Mouse (Mus musculus): ENCODE measurements around the gene Gdf11. TPM values are rescaled to one million over a fixed set of nuclear protein-coding genes. Genes with fewer than 3 reads are reported as not detected.

Gdf11 gene
- polyA plus RNA-seq, 1 experiment from 2014 or later = 11.7 TPM

DNA sequence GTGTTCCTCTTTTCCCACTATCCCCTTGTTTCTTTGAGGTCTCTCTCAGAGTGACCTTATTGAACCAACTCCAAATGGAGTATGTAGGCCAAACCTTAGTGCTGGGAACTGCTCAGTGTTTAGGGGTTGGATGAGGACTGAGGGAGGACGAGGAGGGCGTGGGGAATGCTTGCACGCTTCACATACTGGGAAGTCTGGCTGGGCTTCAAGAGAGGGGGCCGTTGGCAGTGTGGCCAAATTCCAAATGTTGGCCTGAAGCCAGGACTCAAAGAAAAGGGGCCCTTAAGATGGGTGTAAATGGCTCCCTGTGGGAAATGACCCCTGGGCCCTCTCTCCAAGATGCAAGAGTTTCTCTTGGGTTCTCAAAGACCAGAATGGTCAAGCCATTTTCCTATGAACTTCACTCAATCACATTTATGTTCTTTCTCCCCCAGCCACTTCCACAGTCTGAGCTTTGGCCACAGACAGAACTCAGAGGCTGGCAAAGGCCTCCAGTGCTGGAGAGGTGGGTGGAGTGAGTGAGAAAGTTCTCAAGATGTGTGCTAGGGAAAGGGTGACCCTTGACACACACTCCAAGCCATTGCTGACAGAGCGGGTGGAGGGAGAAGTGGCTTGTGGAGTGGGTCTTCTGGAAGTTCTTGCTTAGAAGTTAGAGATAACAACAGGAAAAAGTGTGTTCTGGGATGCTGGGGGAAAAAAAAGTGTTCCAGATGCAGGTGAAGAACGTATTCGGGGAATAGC, 38.3 kb upstream of the Gdf11 start:
- 0 out of 2 replicates have a peak, but pooled peaks have one; percentile 27 for ATAC-seq
- Histone ChIP-seq H3K4me3 (replicated peaks) (no peak overlapping the region), H3K36me3 (no peaks in the 10 kb centered on the region), H3K4me1 (replicated peaks) (peaks cover 22% of the 10 kb centered on the region), H3K27ac (no peak overlapping the region), H3K9me3 (no peaks in the 10 kb centered on the region), H3K4me2 (replicated peaks) (no peak overlapping the region), H3K27me3 (peaks cover 61% of the 10 kb centered on the region), H3K9ac (replicated peaks) (no peak overlapping the region)
- 67% methylated on average over 7 of the region's 7 CpGs for WGBS

DNA sequence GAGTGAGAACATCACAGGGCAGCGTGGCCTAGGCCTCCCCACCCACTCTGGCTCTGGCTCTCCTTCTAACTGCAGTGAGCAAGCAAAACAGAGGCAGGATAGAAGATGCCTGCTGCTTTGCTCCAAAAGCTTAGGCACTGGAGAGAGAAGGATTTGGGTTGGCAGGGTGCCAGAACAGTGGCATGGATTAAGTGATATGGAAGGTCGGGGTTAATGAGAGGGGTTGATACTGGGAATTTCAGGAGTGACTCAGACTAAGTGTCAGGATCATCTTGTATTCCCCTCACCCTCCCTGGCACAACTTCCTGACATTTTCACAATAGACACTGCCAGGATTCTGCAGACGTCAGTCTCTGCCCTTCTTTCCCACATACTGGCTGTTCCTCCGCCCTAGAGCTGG, 36.8 kb upstream of the Gdf11 start:
- H3K9me3 ChIP-seq = no peaks in the 10 kb centered on the region
- no peak overlapping the region for H3K27ac ChIP-seq
- H3K27me3 ChIP-seq = peaks cover 46% of the 10 kb centered on the region
- H3K4me1 ChIP-seq (replicated peaks) = peaks cover 18% of the 10 kb centered on the region
- WGBS = 35% methylated on average over 4 of the region's 4 CpGs
- no peak overlapping the region for H3K4me2 ChIP-seq (replicated peaks)
- no peak overlapping the region for H3K4me3 ChIP-seq (replicated peaks)
- no peak overlapping the region for H3K9ac ChIP-seq (replicated peaks)
- H3K36me3 ChIP-seq = no peaks in the 10 kb centered on the region
- no peak for ATAC-seq

DNA sequence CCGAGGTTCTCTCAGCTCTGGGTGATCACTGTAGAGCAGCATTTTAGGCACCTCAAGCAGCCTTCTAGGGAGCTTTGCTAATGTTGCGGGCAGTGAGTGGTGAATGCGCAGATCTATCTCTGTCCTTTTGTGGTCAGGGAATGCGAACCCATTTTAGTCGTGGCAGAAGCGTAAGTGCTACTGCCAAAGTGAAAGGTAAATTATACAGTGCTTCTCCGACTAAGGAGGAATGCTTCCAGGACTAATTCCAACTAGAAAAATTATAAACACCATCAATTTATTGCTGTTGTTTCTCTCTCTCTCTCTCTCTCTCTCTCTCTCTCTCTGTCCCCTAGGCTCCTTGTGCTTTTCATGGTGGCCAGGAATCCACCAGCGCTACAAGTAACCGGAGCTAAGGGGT, 32.4 kb upstream of the Gdf11 start, which contains the start of gene Bloc1s1:
Gene Bloc1s1 (minus strand): TSS at position 101 of the 400 bp plus-strand sequence.
- Histone ChIP-seq H3K27me3 (peaks cover 10% of the 10 kb centered on the region; the same call in 1 of the 2 replicates), H3K36me3 (no peaks in the 10 kb centered on the region; the same call in none of the 2 replicates), H3K4me2 (replicated peaks) (peak within 1 kb of the TSS; percentile 72), H3K27ac (peak within 1 kb of the TSS; percentile 94), H3K9ac (replicated peaks) (peak within 1 kb of the TSS; percentile 87), H3K4me1 (replicated peaks) (peaks cover 43% of the 10 kb centered on the region), H3K9me3 (no peaks in the 10 kb centered on the region), H3K4me3 (replicated peaks) (peak within 1 kb of the TSS; percentile 92)
- ATAC-seq = no peak
- 72% methylated on average over 9 of the region's 9 CpGs for WGBS

DNA sequence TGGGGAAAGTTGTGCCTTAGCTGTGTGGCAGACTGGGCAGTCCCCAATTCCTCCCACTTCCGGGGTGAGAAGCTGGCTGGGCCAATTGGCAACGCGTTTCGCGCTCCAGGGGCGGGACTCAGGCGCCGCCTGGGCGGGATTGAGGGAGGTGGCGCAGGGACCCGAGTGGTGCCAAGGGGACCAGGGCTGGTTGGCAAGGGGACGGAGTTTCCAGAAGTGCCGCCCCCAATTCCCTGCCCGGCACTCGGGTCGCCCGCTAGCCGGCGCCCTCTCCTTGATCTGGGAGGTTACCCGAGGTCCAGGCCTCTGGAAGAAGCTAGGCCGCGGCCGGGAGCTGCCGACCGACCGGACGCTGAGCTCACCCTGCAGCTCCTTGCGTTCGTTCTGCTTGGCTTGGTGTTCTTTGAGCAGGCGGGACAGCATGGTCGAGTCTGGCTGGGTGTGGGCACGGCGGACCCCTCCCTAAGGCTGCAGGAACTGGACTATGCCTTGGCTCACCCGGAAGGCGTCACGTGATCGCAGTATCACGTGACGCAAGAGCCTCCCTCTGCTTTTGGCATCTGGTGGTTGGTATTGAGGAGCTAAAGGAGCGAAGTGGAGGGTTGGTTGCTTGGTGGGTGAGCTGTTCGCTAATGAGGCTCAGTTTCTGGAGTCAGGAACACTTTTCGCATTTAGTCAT, 31.6 kb upstream of the Gdf11 start:
- Histone ChIP-seq H3K9ac (replicated peaks) (peak overlapping the region; percentile 87), H3K9me3 (no peaks in the 10 kb centered on the region), H3K4me2 (replicated peaks) (peak overlapping the region; percentile 72), H3K27ac (peak overlapping the region; percentile 94), H3K4me3 (replicated peaks) (peak overlapping the region; percentile 92), H3K27me3 (peaks cover 8% of the 10 kb centered on the region; the same call in 1 of the 2 replicates), H3K36me3 (peaks cover 4% of the 10 kb centered on the region), H3K4me1 (replicated peaks) (peaks cover 49% of the 10 kb centered on the region)
- WGBS = under 1% methylated on average over 39 of the region's 42 CpGs
- ATAC-seq = peak; percentile 97

DNA sequence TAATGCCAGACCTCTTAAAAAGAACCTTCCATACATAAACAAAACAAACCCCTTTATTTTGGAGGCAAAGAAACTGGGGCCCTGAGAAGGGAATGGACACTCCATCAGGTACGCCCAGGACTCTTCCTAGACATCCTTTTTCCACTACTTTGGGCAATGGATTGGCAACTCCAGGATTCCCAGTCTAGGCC, 31.2 kb upstream of the Gdf11 start, which contains the start of gene Rdh5:
Gene Rdh5 (minus strand): TSS at position 67 of the 191 bp plus-strand sequence.
- no peak for ATAC-seq

DNA sequence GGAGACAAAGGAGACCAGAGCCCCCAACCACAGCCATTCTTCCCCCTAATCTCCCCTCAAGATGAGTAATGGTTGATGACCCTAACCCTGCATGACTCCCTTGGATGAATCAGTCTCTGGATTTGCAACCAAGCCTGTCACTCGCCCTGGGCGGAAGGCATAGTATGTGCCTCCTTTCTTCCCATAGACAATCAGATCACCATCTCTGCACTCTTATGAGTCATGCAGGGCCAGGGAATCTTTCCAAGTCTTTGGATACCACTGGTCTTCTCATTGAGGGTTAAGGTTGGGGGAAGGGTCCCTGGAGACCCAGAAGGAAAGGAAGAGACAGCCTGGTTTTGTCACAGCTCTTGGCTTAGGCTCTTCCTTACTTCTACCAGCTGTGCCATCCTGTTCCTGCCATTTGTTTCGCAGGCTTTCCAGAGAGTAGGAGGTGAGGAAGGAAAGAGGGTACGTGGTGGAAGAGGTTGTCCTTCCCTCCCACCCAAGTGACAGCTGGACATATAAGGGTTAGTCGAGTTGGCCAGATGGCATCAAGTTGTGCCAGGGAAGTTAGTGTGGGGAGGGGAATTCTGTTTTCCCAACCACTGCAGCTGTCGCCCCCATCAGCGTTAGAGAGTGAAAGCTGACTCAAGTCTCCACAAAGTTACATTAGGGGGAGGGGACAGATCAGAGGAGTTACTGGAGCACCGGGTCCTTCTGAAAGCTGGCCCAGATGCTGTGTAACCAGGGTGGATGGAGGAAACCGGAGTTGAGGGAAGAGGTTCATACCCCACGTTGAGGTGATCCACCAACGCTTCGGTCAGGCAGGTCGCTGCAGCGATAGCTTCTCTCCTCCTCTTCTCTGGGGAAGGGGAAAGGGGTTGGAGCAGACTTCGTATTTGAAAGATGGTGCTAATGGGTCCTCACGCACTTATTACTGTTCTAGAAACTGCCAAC, 30.6 kb upstream of the Gdf11 start:
- H3K9ac ChIP-seq (replicated peaks) = peak overlapping the region; percentile 87
- H3K36me3 ChIP-seq = peaks cover 14% of the 10 kb centered on the region
- no peak for ATAC-seq
- H3K9me3 ChIP-seq = no peaks in the 10 kb centered on the region
- peak overlapping the region; percentile 92 for H3K4me3 ChIP-seq (replicated peaks)
- no peaks in the 10 kb centered on the region; the same call in 1 of the 2 replicates for H3K27me3 ChIP-seq
- H3K27ac ChIP-seq = peak overlapping the region; percentile 94; the same call in 1 of the 2 replicates
- 75% methylated on average over 16 of the region's 16 CpGs for WGBS
- peaks cover 46% of the 10 kb centered on the region for H3K4me1 ChIP-seq (replicated peaks)
- H3K4me2 ChIP-seq (replicated peaks) = peak overlapping the region; percentile 72

More for the DNA sequence above, 31.2 kb upstream of the Gdf11 start, which contains the start of gene Rdh5:
- H3K9ac ChIP-seq (replicated peaks) = peak within 1 kb of the TSS; percentile 87
- peak within 1 kb of the TSS; percentile 92 for H3K4me3 ChIP-seq (replicated peaks)
- 21% methylated on average over 1 of the region's 1 CpGs for WGBS
- peaks cover 4% of the 10 kb centered on the region; the same call in 1 of the 2 replicates for H3K27me3 ChIP-seq
- H3K9me3 ChIP-seq = no peaks in the 10 kb centered on the region
- H3K4me2 ChIP-seq (replicated peaks) = peak within 1 kb of the TSS; percentile 72
- peak within 1 kb of the TSS; percentile 94 for H3K27ac ChIP-seq
- peaks cover 46% of the 10 kb centered on the region for H3K4me1 ChIP-seq (replicated peaks)
- peaks cover 9% of the 10 kb centered on the region for H3K36me3 ChIP-seq

DNA sequence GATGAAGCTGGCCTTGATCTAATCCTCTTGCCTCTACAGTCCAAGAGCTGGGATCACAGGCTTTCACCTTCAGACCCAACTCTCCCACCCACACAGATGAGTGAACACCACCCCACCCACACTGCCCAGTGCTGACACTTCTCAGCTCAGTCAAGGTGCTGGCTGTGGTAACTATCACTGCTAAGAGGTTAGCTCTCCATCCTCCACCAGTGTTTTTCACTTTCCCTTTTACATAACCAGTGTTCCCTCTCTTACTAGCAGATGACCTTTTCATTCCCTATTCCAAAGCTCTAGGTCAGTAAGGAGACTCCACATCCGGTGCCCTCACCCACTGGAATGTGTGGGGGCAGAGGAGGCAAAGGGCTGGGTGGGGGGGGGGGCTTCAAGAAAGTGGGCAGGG, 29.7 kb upstream of the Gdf11 start:
- no peak overlapping the region for H3K4me2 ChIP-seq (replicated peaks)
- H3K27ac ChIP-seq = no peak overlapping the region
- H3K9ac ChIP-seq (replicated peaks) = no peak overlapping the region
- 65% methylated on average over 1 of the region's 1 CpGs for WGBS
- H3K9me3 ChIP-seq = no peaks in the 10 kb centered on the region
- no peak overlapping the region for H3K4me3 ChIP-seq (replicated peaks)
- H3K4me1 ChIP-seq (replicated peaks) = peaks cover 46% of the 10 kb centered on the region
- H3K27me3 ChIP-seq = no peaks in the 10 kb centered on the region; the same call in 1 of the 2 replicates
- no peak for ATAC-seq
- peaks cover 14% of the 10 kb centered on the region for H3K36me3 ChIP-seq

DNA sequence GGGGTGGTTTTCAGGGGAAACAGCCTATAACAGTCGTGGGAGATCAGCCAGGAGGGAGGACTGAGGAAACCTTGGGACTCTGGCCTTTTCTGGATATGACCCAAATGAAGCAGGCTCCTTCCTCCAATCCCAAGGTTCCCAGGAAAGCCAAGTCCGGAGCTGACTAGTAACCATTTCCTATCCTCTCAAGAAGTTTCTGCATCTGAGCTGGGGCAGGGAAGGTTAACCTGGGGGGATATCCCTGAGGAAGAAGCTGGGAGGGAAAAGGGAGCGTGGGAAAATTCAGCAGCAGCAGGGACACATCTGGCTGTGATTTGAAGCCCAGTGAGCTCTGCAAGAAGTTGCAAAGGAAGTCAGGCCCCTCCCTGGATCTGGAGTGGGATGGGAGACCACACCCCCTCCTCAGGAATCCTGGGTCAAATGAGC, 29.2 kb upstream of the Gdf11 start:
- ATAC-seq = no peak
- Histone ChIP-seq H3K4me1 (replicated peaks) (peaks cover 46% of the 10 kb centered on the region), H3K9me3 (no peaks in the 10 kb centered on the region), H3K9ac (replicated peaks) (no peak overlapping the region), H3K4me3 (replicated peaks) (no peak overlapping the region), H3K4me2 (replicated peaks) (no peak overlapping the region), H3K27ac (no peak overlapping the region), H3K36me3 (peaks cover 14% of the 10 kb centered on the region), H3K27me3 (no peaks in the 10 kb centered on the region)
- 86% methylated on average over 3 of the region's 3 CpGs for WGBS

DNA sequence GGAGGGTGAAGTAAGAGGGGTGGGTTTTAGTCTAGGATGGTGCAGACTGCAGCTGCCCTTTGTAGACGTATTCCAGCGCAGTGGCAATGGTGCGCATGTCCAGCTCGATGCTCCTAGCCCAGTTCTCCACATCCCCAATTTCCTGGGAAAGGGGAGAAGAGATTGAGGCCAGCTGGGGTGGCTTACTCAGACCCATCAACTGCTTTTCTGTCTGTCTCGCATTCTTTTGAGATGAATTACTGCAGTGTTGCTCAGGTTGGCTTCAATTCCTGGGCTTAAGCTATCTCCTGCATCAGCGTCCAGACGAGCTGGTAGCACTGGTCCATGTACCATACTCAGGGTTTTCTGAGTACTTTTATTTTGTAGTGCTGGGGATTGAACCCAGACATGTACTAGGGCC, 28.4 kb upstream of the Gdf11 start:
- peaks cover 14% of the 10 kb centered on the region for H3K36me3 ChIP-seq
- no peak overlapping the region for H3K4me2 ChIP-seq (replicated peaks)
- no peak overlapping the region; the same call in 1 of the 2 replicates for H3K9ac ChIP-seq (replicated peaks)
- H3K4me1 ChIP-seq (replicated peaks) = peaks cover 46% of the 10 kb centered on the region
- no peak overlapping the region for H3K4me3 ChIP-seq (replicated peaks)
- H3K9me3 ChIP-seq = no peaks in the 10 kb centered on the region
- ATAC-seq = no peak
- peak overlapping the region; percentile 47; the same call in 1 of the 2 replicates for H3K27ac ChIP-seq
- 82% methylated on average over 7 of the region's 7 CpGs for WGBS
- no peaks in the 10 kb centered on the region for H3K27me3 ChIP-seq

DNA sequence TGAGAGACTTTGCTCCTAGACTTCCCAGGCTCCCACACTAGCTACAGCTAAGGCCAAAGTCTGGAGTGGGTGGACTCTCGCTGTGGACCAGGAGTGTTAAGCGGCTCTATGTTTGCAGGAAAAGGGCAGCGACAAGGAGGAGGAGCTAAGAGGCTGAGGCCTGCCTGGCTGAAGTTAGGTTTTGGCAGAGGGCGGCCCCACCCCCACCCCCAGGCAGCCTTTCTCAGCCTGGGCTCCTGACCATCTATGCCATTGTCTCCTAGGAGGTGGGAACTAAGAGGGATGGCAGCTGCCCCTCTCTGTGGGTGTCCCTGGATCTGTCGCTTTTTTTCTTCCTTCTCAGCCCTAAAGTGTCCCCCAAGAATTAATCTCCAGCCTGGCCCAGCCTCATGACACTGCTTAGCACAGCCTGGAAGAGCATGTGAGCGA, 27.7 kb upstream of the Gdf11 start:
- H3K4me1 ChIP-seq (replicated peaks) = peaks cover 45% of the 10 kb centered on the region
- 7% methylated on average over 6 of the region's 6 CpGs for WGBS
- peaks cover 14% of the 10 kb centered on the region for H3K36me3 ChIP-seq
- no peaks in the 10 kb centered on the region for H3K27me3 ChIP-seq
- no peak overlapping the region for H3K9ac ChIP-seq (replicated peaks)
- H3K9me3 ChIP-seq = no peaks in the 10 kb centered on the region
- ATAC-seq = no peak
- no peak overlapping the region for H3K4me3 ChIP-seq (replicated peaks)
- peak overlapping the region; percentile 47 for H3K27ac ChIP-seq
- no peak overlapping the region for H3K4me2 ChIP-seq (replicated peaks)

DNA sequence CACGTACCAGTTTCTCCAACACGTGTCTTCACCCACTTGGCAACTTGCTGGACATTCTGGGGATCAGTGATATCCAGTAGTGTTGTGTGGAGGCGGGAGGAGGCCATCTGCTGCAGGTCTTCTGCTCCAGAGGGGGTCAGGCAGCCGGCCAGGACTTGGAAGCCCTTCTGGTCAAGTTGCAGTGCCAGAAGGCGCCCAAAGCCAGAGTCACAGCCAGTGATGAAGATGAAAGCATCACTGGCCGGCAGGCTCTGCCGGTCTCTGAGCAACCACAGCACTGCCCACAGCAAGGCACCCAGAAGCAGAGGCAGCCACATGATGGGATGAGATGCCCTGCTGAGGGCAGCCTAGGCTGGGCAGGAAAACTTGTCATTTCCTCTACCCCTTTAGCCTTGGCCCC, 26.7 kb upstream of the Gdf11 start:
- Histone ChIP-seq H3K36me3 (peaks cover 14% of the 10 kb centered on the region), H3K27me3 (no peaks in the 10 kb centered on the region), H3K4me3 (replicated peaks) (no peak overlapping the region), H3K9ac (replicated peaks) (no peak overlapping the region), H3K27ac (0 out of 2 replicates have a peak overlapping the region, but pooled peaks have one; percentile 19), H3K4me1 (replicated peaks) (peaks cover 38% of the 10 kb centered on the region), H3K4me2 (replicated peaks) (no peak overlapping the region), H3K9me3 (no peaks in the 10 kb centered on the region)
- WGBS = 71% methylated on average over 7 of the region's 7 CpGs
- no peak for ATAC-seq

Data from midbrain, embryonic 13.5 days (tissue).